13 mouse cellular contexts compared by ENCODE assay signal in the genomic region with DNA sequence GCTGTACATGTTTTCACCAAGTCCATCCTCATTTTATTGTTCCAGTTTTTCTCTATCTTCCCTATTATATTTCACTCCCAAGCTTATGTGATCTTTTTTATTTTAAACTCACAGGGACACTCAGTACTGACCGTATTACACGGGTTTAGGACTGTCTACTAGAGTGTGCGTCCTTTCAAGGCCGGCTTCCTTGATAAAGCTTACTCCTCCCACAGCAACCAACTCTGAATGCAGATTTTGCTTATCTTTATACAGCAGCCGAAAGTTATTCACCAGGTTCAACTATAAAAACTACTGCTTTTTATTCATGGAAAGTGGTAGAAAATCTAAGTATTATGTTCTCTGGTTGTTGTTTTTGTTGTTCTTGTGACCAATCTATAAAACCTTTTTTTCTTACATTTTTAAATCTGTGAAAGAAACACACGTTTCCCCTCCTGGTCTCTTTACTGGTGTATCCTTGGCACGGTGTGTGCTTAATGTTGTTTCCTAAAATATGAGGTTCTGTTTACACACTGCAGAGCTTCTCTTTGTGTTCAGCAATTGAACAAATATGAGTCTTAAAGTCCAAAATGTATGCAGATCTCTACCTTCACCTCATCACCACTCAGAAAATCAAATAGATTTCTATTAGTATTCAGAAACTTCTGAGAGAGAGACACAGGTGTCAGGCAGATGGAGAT.
"Had no signal": no experiment of that assay in that cellular context is flagged by ENCODE, and none has a peak within 500 bp of the region (broad histone marks: within the 10 kb centered on the region; RNA-seq: fewer than 3 reads in every experiment).

No protein-coding gene starts in this region.

- DNase-seq: kidney, adult 18-20 months; kidney, postnatal 10 days; kidney, postnatal 4 days; left cerebral cortex, postnatal 4 days; lung, adult 18-20 months; lung, postnatal 36 days; right cerebral cortex, adult 18-20 months; right cerebral cortex, postnatal 25 days; thymus, adult 2 months; thymus, postnatal 36 days had no signal

- H3K4me1 ChIP-seq: limb, embryonic 13.5 days; midbrain, embryonic 13.5 days had no signal

- H3K9ac ChIP-seq: limb, embryonic 13.5 days; midbrain, embryonic 13.5 days had no signal

- H3K27ac ChIP-seq: layer of hippocampus, adult 2 months; limb, embryonic 13.5 days; midbrain, embryonic 13.5 days had no signal

- H3K27me3 ChIP-seq: limb, embryonic 13.5 days; midbrain, embryonic 13.5 days had no signal

- H3K4me2 ChIP-seq: limb, embryonic 13.5 days; midbrain, embryonic 13.5 days had no signal

- H3K4me3 ChIP-seq: layer of hippocampus, adult 2 months; limb, embryonic 13.5 days; midbrain, embryonic 13.5 days had no signal

- H3K36me3 ChIP-seq: limb, embryonic 13.5 days; midbrain, embryonic 13.5 days had no signal

- ATAC-seq: midbrain, embryonic 13.5 days had no signal

- H3K9me3 ChIP-seq: limb, embryonic 13.5 days; midbrain, embryonic 13.5 days had no signal
